Mouse (Mus musculus) bone marrow, adult 2 months (tissue): ENCODE results near the gene Myl9.

Experiments
- CTCF ChIP-seq: fragments of 200-500 bp; IDR thresholded peaks from 2 replicates; pipeline ENCODE4 v1.5.1; 2011; ENCODE audit warnings: low read length, control low read depth; ENCODE audit not compliant: control insufficient read depth, insufficient read depth
- POLR2A ChIP-seq: fragments of 200-500 bp; IDR thresholded peaks from 2 replicates; pipeline ENCODE4 v1.6.1; 2011; ENCODE audit warnings: low read depth, mild to moderate bottlenecking, control low read depth, low read length, borderline replicate concordance; ENCODE audit not compliant: control insufficient read depth

- TF ChIP-seq CTCF (no peak), POLR2A (no peak)
Measured at GRCm38 (mm10) chr2:156769274-156769673, 5.9 kb upstream of the Myl9 start.
